Mouse (Mus musculus) T-helper 17 cell (primary cell): ENCODE data around the gene Zfp961.

Experiments used
- in situ Hi-C, 2 experiments: fragments of 300-600 bp; cut with MboI, MseI; formaldehyde crosslinking; loops; 1 replicate in 1 of 2; 2 replicates in 1 of 2; pipeline ENCODE4 v1.15.1; 2025; ENCODE audit warnings: high pct_unique_total_duplicates in 2 of 2

Gene Zfp961

GRCm38 (mm10) chr8:71960483-71960882 is 9.6 kb downstream of the Zfp961 start:
- in situ Hi-C loops, result no loop called here

GRCm38 (mm10) chr8:71961796-71962195 is 11.0 kb downstream of the Zfp961 start:
- in situ Hi-C loops, result no loop called here

GRCm38 (mm10) chr8:71964051-71964450 is 13.2 kb downstream of the Zfp961 start:
- in situ Hi-C loops, result no loop called here

- in situ Hi-C loops, result no loop called here
These were observed 14.3 kb downstream of the Zfp961 start for GRCm38 (mm10) chr8:71965166-71965565.

GRCm38 (mm10) chr8:71966411-71966810 is 15.6 kb downstream of the Zfp961 start:
- in situ Hi-C loops, result no loop called here

- in situ Hi-C loops, result no loop called here
These were observed 16.4 kb downstream of the Zfp961 start for GRCm38 (mm10) chr8:71967261-71967660.

GRCm38 (mm10) chr8:71968100-71968499 is 17.3 kb downstream of the Zfp961 start:
- in situ Hi-C loops, result no loop called here

- in situ Hi-C loops, result no loop called here
These were observed 17.8 kb downstream of the Zfp961 start for GRCm38 (mm10) chr8:71968636-71969035.

- in situ Hi-C loops, result no loop called here
These were observed 21.1 kb downstream of the Zfp961 start for GRCm38 (mm10) chr8:71971945-71972344.

GRCm38 (mm10) chr8:71974211-71974610 is 23.4 kb downstream of the Zfp961 start:
- in situ Hi-C loops, result no loop called here

- in situ Hi-C loops, result no loop called here
These were observed 30.2 kb downstream of the Zfp961 start for GRCm38 (mm10) chr8:71981032-71981431.

- in situ Hi-C loops, result no loop called here
These were observed 30.6 kb downstream of the Zfp961 start for GRCm38 (mm10) chr8:71981456-71981855.

GRCm38 (mm10) chr8:71984601-71985000 is 33.8 kb downstream of the Zfp961 start:
- in situ Hi-C loops, result no loop called here

- in situ Hi-C loops, result no loop called here
These were observed 37.5 kb downstream of the Zfp961 start for GRCm38 (mm10) chr8:71988110-71988866.

GRCm38 (mm10) chr8:71988867-71989599 is 38.2 kb downstream of the Zfp961 start:
- in situ Hi-C loops, result no loop called here

- in situ Hi-C loops, result loop anchor here (10.0 kb wide), 1 partner anchor 865 kb away; no protein-coding TSS in a partner anchor
These were observed 48.6 kb downstream of the Zfp961 start for GRCm38 (mm10) chr8:71999434-71999833.

- in situ Hi-C loops, result no loop called here
These were observed 49.4 kb downstream of the Zfp961 start for GRCm38 (mm10) chr8:72000223-72000622.

- in situ Hi-C loops, result no loop called here
These were observed 52.1 kb downstream of the Zfp961 start for GRCm38 (mm10) chr8:72002942-72003341.

- in situ Hi-C loops, result no loop called here
These were observed 55.1 kb downstream of the Zfp961 start for GRCm38 (mm10) chr8:72005912-72006311.

GRCm38 (mm10) chr8:72006763-72007162 is 55.9 kb downstream of the Zfp961 start:
- in situ Hi-C loops, result no loop called here

GRCm38 (mm10) chr8:72008134-72008641 is 57.4 kb downstream of the Zfp961 start:
- in situ Hi-C loops, result no loop called here

- in situ Hi-C loops, result no loop called here
These were observed 58.6 kb downstream of the Zfp961 start, which contains the start of gene Cyp4f18 for GRCm38 (mm10) chr8:72009473-72009872. Gene Cyp4f18, minus strand, starts transcription at chr8:72009626.
